Mouse (Mus musculus) lung, embryonic 14.5 days (tissue): ENCODE results near the gene Nsun7. TPM values are rescaled to one million over a fixed set of nuclear protein-coding genes. Genes with fewer than 3 reads are reported as not detected.
A peak's percentile ranks its signal among the peaks of the same experiment; 100 is the strongest.

Source experiments
- ATAC-seq: fragments of 200-750 bp; cut with Nextera tagmentation; 2 replicates; pipeline ENCODE4 v1.8.0; 2017; ENCODE audit warnings: mild to moderate bottlenecking, moderate TSS enrichment, moderate library complexity; ENCODE audit not compliant: insufficient read depth
- DNase-seq: peaks from one replicate; pipeline ENCODE4 v3.0.0-alpha.2; 2015
- H3K27ac ChIP-seq: fragments of 300-500 bp; sonication (generic); 2 replicates; pipeline ENCODE4 v1.5.1; 2014; ENCODE audit warnings: low read depth, mild to moderate bottlenecking, moderate library complexity
- H3K27me3 ChIP-seq: fragments of 300-500 bp; sonication (generic); 2 replicates; pipeline ENCODE4 v1.6.1; 2014; ENCODE audit warnings: low read length, control low read depth; ENCODE audit not compliant: insufficient read depth
- H3K36me3 ChIP-seq: fragments of 300-500 bp; sonication (generic); 2 replicates; pipeline ENCODE4 v1.6.1; 2014; ENCODE audit warnings: control low read depth; ENCODE audit not compliant: insufficient read depth
- H3K4me1 ChIP-seq: fragments of 300-500 bp; sonication (generic); 2 replicates; pipeline ENCODE4 v1.6.1; 2014; ENCODE audit warnings: antibody characterized with exemption, control low read depth; ENCODE audit not compliant: insufficient read depth
- H3K4me2 ChIP-seq: fragments of 300-500 bp; sonication (generic); 2 replicates; pipeline ENCODE4 v1.6.1; 2014; ENCODE audit warnings: mild to moderate bottlenecking
- H3K4me3 ChIP-seq: fragments of 300-500 bp; sonication (generic); 2 replicates; pipeline ENCODE4 v1.5.1; 2014; ENCODE audit warnings: low read depth, low read length
- H3K9ac ChIP-seq: fragments of 300-500 bp; sonication (generic); 2 replicates; pipeline ENCODE4 v1.6.1; 2014
- H3K9me3 ChIP-seq: fragments of 300-500 bp; sonication (generic); 2 replicates; pipeline ENCODE4 v1.6.1; 2016; ENCODE audit warnings: low read depth, low read length, control low read depth
- CTCF ChIP-seq: IDR thresholded peaks from 2 replicates; pipeline ENCODE4 v1.5.1; 2016; ENCODE audit warnings: antibody characterized with exemption, low read depth
- WGBS: fragments of 180-500 bp; shearing (Covaris S2); extraction: QIAGEN DNeasy Blood & Tissue Kit; methylation state at CpG from one replicate; pipeline ENCODE4 v1.1.7; 2014; 5-methylcytosine and 5-hydroxymethylcytosine counted together
- polyA plus RNA-seq: library from polyadenylated mRNA; unstranded; fragments of >200 nt; fragmentation: Nextera tagmentation; extraction: Ambion mirVana; gene quantifications from 2 replicates; pipeline ENCODE4 v1.2.1, GENCODE M21; 2014

The Nsun7 gene
- polyA plus RNA-seq, 1 experiment from 2014 or later = 1.4 TPM

- Histone ChIP-seq H3K36me3 (no peaks in the 10 kb centered on the region), H3K4me2 (no peak overlapping the region), H3K9ac (no peak overlapping the region), H3K4me3 (no peak overlapping the region), H3K27ac (no peak overlapping the region), H3K9me3 (no peaks in the 10 kb centered on the region), H3K27me3 (no peaks in the 10 kb centered on the region), H3K4me1 (no peaks in the 10 kb centered on the region)
- WGBS = 57% methylated on average over 8 of the region's 8 CpGs
- TF ChIP-seq CTCF = no peak
- ATAC-seq = no peak
- peak; percentile 39 for DNase-seq
Measured at GRCm38 (mm10) chr5:66231660-66232269, 27.9 kb upstream of the Nsun7 start.

- no peak for ATAC-seq
- Histone ChIP-seq H3K9me3 (no peaks in the 10 kb centered on the region), H3K27ac (no peak overlapping the region), H3K4me2 (no peak overlapping the region), H3K27me3 (no peaks in the 10 kb centered on the region), H3K36me3 (no peaks in the 10 kb centered on the region), H3K4me3 (no peak overlapping the region), H3K4me1 (no peaks in the 10 kb centered on the region), H3K9ac (no peak overlapping the region)
- 28% methylated on average over 3 of the region's 3 CpGs for WGBS
- DNase-seq = no peak
- no peak for TF ChIP-seq CTCF
Measured at GRCm38 (mm10) chr5:66232456-66232855, 27.2 kb upstream of the Nsun7 start.

GRCm38 (mm10) chr5:66241894-66242293 lies 17.8 kb upstream of the Nsun7 start:
- no peak for ATAC-seq
- TF ChIP-seq CTCF = peak; percentile 72
- Histone ChIP-seq H3K9me3 (no peaks in the 10 kb centered on the region), H3K36me3 (no peaks in the 10 kb centered on the region), H3K4me1 (no peaks in the 10 kb centered on the region), H3K4me2 (no peak overlapping the region), H3K4me3 (no peak overlapping the region), H3K9ac (no peak overlapping the region), H3K27me3 (no peaks in the 10 kb centered on the region), H3K27ac (no peak overlapping the region)
- peak; percentile 25 for DNase-seq

- 80% methylated on average over 9 of the region's 9 CpGs for WGBS
- TF ChIP-seq CTCF = no peak
- ATAC-seq (no peak), DNase-seq (no peak)
- Histone ChIP-seq H3K4me3 (no peak overlapping the region), H3K9ac (no peak overlapping the region), H3K9me3 (no peaks in the 10 kb centered on the region), H3K4me1 (no peaks in the 10 kb centered on the region), H3K36me3 (no peaks in the 10 kb centered on the region), H3K27me3 (no peaks in the 10 kb centered on the region), H3K4me2 (no peak overlapping the region), H3K27ac (no peak overlapping the region)
Measured at GRCm38 (mm10) chr5:66243467-66243866, 16.2 kb upstream of the Nsun7 start.

- Histone ChIP-seq H3K27ac (no peak overlapping the region), H3K4me3 (no peak overlapping the region), H3K4me1 (no peaks in the 10 kb centered on the region), H3K27me3 (no peaks in the 10 kb centered on the region), H3K4me2 (no peak overlapping the region), H3K36me3 (no peaks in the 10 kb centered on the region), H3K9ac (no peak overlapping the region), H3K9me3 (no peaks in the 10 kb centered on the region)
- DNase-seq (no peak), ATAC-seq (no peak)
- WGBS = 62% methylated on average over 6 of the region's 6 CpGs
- no peak for TF ChIP-seq CTCF
Measured at GRCm38 (mm10) chr5:66244043-66244660, 15.5 kb upstream of the Nsun7 start.

- Histone ChIP-seq H3K36me3 (no peaks in the 10 kb centered on the region), H3K27ac (no peak overlapping the region), H3K9ac (no peak overlapping the region), H3K4me1 (no peaks in the 10 kb centered on the region), H3K27me3 (no peaks in the 10 kb centered on the region), H3K4me2 (no peak overlapping the region), H3K4me3 (no peak overlapping the region), H3K9me3 (no peaks in the 10 kb centered on the region)
- WGBS = 56% methylated on average over 9 of the region's 10 CpGs
- DNase-seq = no peak
- no peak for TF ChIP-seq CTCF
- ATAC-seq = no peak
Measured at GRCm38 (mm10) chr5:66245958-66246497, 13.7 kb upstream of the Nsun7 start.

GRCm38 (mm10) chr5:66253219-66253618 lies 6.5 kb upstream of the Nsun7 start:
- Histone ChIP-seq H3K4me1 (no peaks in the 10 kb centered on the region), H3K9me3 (no peaks in the 10 kb centered on the region), H3K9ac (no peak overlapping the region), H3K27me3 (no peaks in the 10 kb centered on the region), H3K4me3 (no peak overlapping the region), H3K36me3 (no peaks in the 10 kb centered on the region), H3K4me2 (no peak overlapping the region), H3K27ac (no peak overlapping the region)
- no peak for ATAC-seq
- peak; percentile 18; the same call in 1 of the 2 replicates for TF ChIP-seq CTCF
- WGBS = 67% methylated on average over 5 of the region's 5 CpGs
- peak; percentile 21 for DNase-seq
